Mouse (Mus musculus) urinary bladder, postnatal 36 days (tissue): ENCODE data around the gene Itpkb.

ENCODE experiments used
- DNase-seq, 2 experiments: peaks; one replicate each; pipeline ENCODE4 v3.0.0; 2022; ENCODE audit warnings: low spot score in 2 of 2, mixed read lengths in 1 of 2

The Itpkb gene

GRCm38 (mm10) chr1:180314641-180315040, 15.6 kb upstream of the Itpkb start:
- no peak for DNase-seq

GRCm38 (mm10) chr1:180315127-180315526, 15.2 kb upstream of the Itpkb start:
- no peak for DNase-seq

GRCm38 (mm10) chr1:180317450-180317849, 12.8 kb upstream of the Itpkb start:
- no peak for DNase-seq

GRCm38 (mm10) chr1:180318407-180318806, 11.9 kb upstream of the Itpkb start:
- no peak for DNase-seq

- no peak for DNase-seq
These were observed 10.4 kb upstream of the Itpkb start for GRCm38 (mm10) chr1:180319895-180320294.

- DNase-seq: no peak
These were observed 7.4 kb upstream of the Itpkb start for GRCm38 (mm10) chr1:180322896-180323295.

GRCm38 (mm10) chr1:180323491-180323890, 6.8 kb upstream of the Itpkb start:
- no peak for DNase-seq

GRCm38 (mm10) chr1:180324271-180324670, 6.0 kb upstream of the Itpkb start:
- no peak for DNase-seq

GRCm38 (mm10) chr1:180328794-180329665, 1.3 kb upstream of the Itpkb start:
- no peak for DNase-seq

GRCm38 (mm10) chr1:180329706-180330105, 579 bp upstream of the Itpkb start:
- no peak for DNase-seq

GRCm38 (mm10) chr1:180330707-180331545, 641 bp downstream of the Itpkb start:
- DNase-seq: peak; percentile 24 to 36

GRCm38 (mm10) chr1:180331546-180332075, 1.3 kb downstream of the Itpkb start:
- DNase-seq: no peak

GRCm38 (mm10) chr1:180332076-180332927, 2.0 kb downstream of the Itpkb start:
- no peak for DNase-seq

- no peak for DNase-seq
These were observed 2.7 kb downstream of the Itpkb start for GRCm38 (mm10) chr1:180332928-180333440.

- DNase-seq: no peak
These were observed 3.3 kb downstream of the Itpkb start for GRCm38 (mm10) chr1:180333588-180333987.

GRCm38 (mm10) chr1:180334541-180334940, 4.3 kb downstream of the Itpkb start:
- no peak for DNase-seq

- DNase-seq: no peak
These were observed 5.5 kb downstream of the Itpkb start for GRCm38 (mm10) chr1:180335513-180336375.

GRCm38 (mm10) chr1:180338358-180338757, 8.1 kb downstream of the Itpkb start:
- no peak for DNase-seq

GRCm38 (mm10) chr1:180339143-180339542, 8.9 kb downstream of the Itpkb start:
- no peak for DNase-seq

GRCm38 (mm10) chr1:180342944-180343343, 12.7 kb downstream of the Itpkb start:
- no peak for DNase-seq
